Mouse (Mus musculus): ENCODE results near the gene Ociad1. TPM values are rescaled to one million over a fixed set of nuclear protein-coding genes. Genes with fewer than 3 reads are reported as not detected.

Ociad1 gene
- polyA plus RNA-seq, 1 experiment from 2014 or later, result 219 TPM

- WGBS, result 89% methylated on average over 22 of the region's 22 CpGs
- Histone ChIP-seq H3K9ac (replicated peaks) (no peak overlapping the region), H3K4me2 (replicated peaks) (no peak overlapping the region), H3K36me3 (no peaks in the 10 kb centered on the region), H3K4me1 (peaks cover 26% of the 10 kb centered on the region), H3K9me3 (no peaks in the 10 kb centered on the region), H3K4me3 (no peak overlapping the region), H3K27ac (replicated peaks) (no peak overlapping the region), H3K27me3 (peaks cover 16% of the 10 kb centered on the region; the same call in 1 of the 2 replicates)
- no peak for ATAC-seq (ENCODE audit: low FRiP score, low read depth)
Observed at GRCm38 (mm10) chr5:73342701-73343355, 50.2 kb downstream of the Ociad1 start.

DNA sequence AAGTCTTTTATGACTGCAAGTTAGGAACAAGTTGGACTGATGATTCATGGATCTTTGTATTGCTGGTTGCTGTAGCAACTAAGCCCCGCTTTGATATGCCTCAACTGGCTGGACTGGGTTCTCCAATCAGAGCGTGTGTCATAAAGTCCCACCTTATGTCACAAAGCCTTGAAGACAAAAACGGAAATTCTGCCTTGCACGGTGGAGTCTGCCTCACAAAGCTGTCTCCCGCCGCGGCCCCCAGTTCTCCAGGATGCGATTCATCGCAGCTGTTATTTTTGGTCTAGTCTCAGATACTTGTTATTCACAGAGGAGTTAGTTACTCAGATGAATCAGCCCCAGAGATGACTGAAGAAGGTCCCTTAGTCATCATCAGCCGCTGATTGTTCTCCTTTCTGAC is 51.7 kb downstream of the Ociad1 start:
- Histone ChIP-seq H3K4me1 (peaks cover 18% of the 10 kb centered on the region; the same call in 1 of the 2 replicates), H3K27ac (replicated peaks) (0 out of 2 replicates have a peak overlapping the region, but pooled peaks have one; percentile 17), H3K4me3 (no peak overlapping the region)

GRCm38 (mm10) chr5:73345254-73345653 is 52.7 kb downstream of the Ociad1 start:
- Histone ChIP-seq H3K4me1 (peaks cover 18% of the 10 kb centered on the region; the same call in 1 of the 2 replicates), H3K4me2 (replicated peaks) (no peak overlapping the region), H3K9me3 (no peaks in the 10 kb centered on the region), H3K36me3 (no peaks in the 10 kb centered on the region), H3K27me3 (peaks cover 8% of the 10 kb centered on the region; the same call in 1 of the 2 replicates), H3K27ac (replicated peaks) (no peak overlapping the region), H3K4me3 (no peak overlapping the region), H3K9ac (replicated peaks) (no peak overlapping the region)
- 88% methylated on average over 4 of the region's 4 CpGs for WGBS
- no peak for ATAC-seq (ENCODE audit: low FRiP score, low read depth)

More for the DNA sequence above, 51.7 kb downstream of the Ociad1 start:
- ATAC-seq (ENCODE audit: low FRiP score, low read depth), result peak; percentile 69
- no peaks in the 10 kb centered on the region for H3K36me3 ChIP-seq
- no peak overlapping the region for H3K9ac ChIP-seq (replicated peaks)
- H3K4me2 ChIP-seq (replicated peaks), result peak overlapping the region; percentile 18; the same call in 1 of the 2 replicates
- no peaks in the 10 kb centered on the region for H3K9me3 ChIP-seq
- H3K27me3 ChIP-seq, result peaks cover 16% of the 10 kb centered on the region; the same call in 1 of the 2 replicates
- whole genome bisulfite sequencing, result 30% methylated on average over 10 of the region's 10 CpGs

GRCm38 (mm10) chr5:73349514-73349913 is 56.9 kb downstream of the Ociad1 start:
- Histone ChIP-seq H3K36me3 (no peaks in the 10 kb centered on the region), H3K4me2 (replicated peaks) (no peak overlapping the region), H3K9me3 (no peaks in the 10 kb centered on the region), H3K9ac (replicated peaks) (no peak overlapping the region), H3K4me1 (peaks cover 11% of the 10 kb centered on the region), H3K27me3 (0 out of 2 replicates have a peak, but pooled peaks cover 2% of the 10 kb centered on the region), H3K4me3 (no peak overlapping the region), H3K27ac (replicated peaks) (no peak overlapping the region)
- WGBS, result 47% methylated on average over 5 of the region's 5 CpGs
- no peak for ATAC-seq (ENCODE audit: low FRiP score, low read depth)

GRCm38 (mm10) chr5:73351796-73352195 is 59.2 kb downstream of the Ociad1 start:
- Histone ChIP-seq H3K9me3 (no peaks in the 10 kb centered on the region), H3K36me3 (no peaks in the 10 kb centered on the region), H3K9ac (replicated peaks) (no peak overlapping the region), H3K27ac (replicated peaks) (no peak overlapping the region), H3K27me3 (0 out of 2 replicates have a peak, but pooled peaks cover 2% of the 10 kb centered on the region), H3K4me3 (no peak overlapping the region), H3K4me1 (peaks cover 8% of the 10 kb centered on the region), H3K4me2 (replicated peaks) (no peak overlapping the region)
- WGBS, result 95% methylated on average over 1 of the region's 1 CpGs
- ATAC-seq (ENCODE audit: low FRiP score, low read depth), result no peak

- H3K36me3 ChIP-seq, result no peaks in the 10 kb centered on the region
- H3K27ac ChIP-seq (replicated peaks), result no peak overlapping the region
- no peak overlapping the region for H3K4me3 ChIP-seq
- no peak for ATAC-seq (ENCODE audit: low FRiP score, low read depth)
- no peaks in the 10 kb centered on the region for H3K27me3 ChIP-seq
- no peak overlapping the region for H3K4me2 ChIP-seq (replicated peaks)
- no peak overlapping the region for H3K9ac ChIP-seq (replicated peaks)
- H3K9me3 ChIP-seq, result no peaks in the 10 kb centered on the region
- H3K4me1 ChIP-seq, result peaks cover 8% of the 10 kb centered on the region
- WGBS, result 66% methylated on average over 7 of the region's 7 CpGs
Observed at GRCm38 (mm10) chr5:73353519-73353918, 60.9 kb downstream of the Ociad1 start.

GRCm38 (mm10) chr5:73353978-73354377 is 61.4 kb downstream of the Ociad1 start:
- Histone ChIP-seq H3K4me3 (no peak overlapping the region), H3K9me3 (no peaks in the 10 kb centered on the region), H3K4me2 (replicated peaks) (no peak overlapping the region), H3K4me1 (peaks cover 8% of the 10 kb centered on the region), H3K9ac (replicated peaks) (no peak overlapping the region), H3K27ac (replicated peaks) (0 out of 2 replicates have a peak overlapping the region, but pooled peaks have one; percentile 46), H3K36me3 (no peaks in the 10 kb centered on the region), H3K27me3 (no peaks in the 10 kb centered on the region)
- no peak for ATAC-seq (ENCODE audit: low FRiP score, low read depth)
- WGBS, result 57% methylated on average over 3 of the region's 3 CpGs

- Histone ChIP-seq H3K36me3 (no peaks in the 10 kb centered on the region), H3K27me3 (0 out of 2 replicates have a peak, but pooled peaks cover 5% of the 10 kb centered on the region), H3K9ac (replicated peaks) (no peak overlapping the region), H3K27ac (replicated peaks) (no peak overlapping the region), H3K4me3 (no peak overlapping the region), H3K9me3 (no peaks in the 10 kb centered on the region), H3K4me2 (replicated peaks) (no peak overlapping the region), H3K4me1 (peaks cover 8% of the 10 kb centered on the region)
- WGBS, result 83% methylated on average over 5 of the region's 5 CpGs
- no peak for ATAC-seq (ENCODE audit: low FRiP score, low read depth)
Observed at GRCm38 (mm10) chr5:73355393-73355792, 62.8 kb downstream of the Ociad1 start.

DNA sequence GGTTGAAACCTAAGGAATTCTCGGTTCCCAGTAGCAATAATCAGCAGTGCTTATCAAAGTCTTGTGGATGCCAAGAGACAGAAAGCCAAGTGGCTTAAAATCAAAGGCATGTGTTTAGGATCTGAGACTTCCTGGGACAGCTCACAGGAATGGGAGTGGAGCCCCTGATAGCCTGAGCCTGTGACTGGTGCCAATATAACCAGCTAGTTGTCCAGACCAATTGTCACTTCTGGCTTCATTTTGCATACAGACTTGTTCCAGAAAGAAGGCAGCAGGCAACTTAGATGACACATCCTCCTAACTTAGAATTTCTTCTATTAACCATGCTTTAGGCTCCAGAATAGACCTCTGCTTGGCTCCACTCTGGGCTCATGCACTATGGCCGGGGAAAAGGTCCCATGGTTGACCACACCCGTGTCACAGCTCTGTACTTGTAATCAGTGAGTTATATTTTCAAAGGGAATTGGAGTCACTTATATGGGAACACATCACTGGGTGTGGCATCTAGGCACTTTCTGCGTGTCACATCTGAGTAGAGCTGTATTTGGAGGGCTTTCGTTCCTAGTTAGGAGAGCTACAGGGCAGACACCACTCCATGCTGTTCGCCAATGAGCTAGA is 66.7 kb downstream of the Ociad1 start:
- Histone ChIP-seq H3K4me3 (no peak overlapping the region), H3K4me2 (replicated peaks) (no peak overlapping the region), H3K27me3 (0 out of 2 replicates have a peak, but pooled peaks cover 5% of the 10 kb centered on the region), H3K9me3 (no peaks in the 10 kb centered on the region), H3K9ac (replicated peaks) (no peak overlapping the region), H3K36me3 (no peaks in the 10 kb centered on the region), H3K4me1 (peaks cover 4% of the 10 kb centered on the region), H3K27ac (replicated peaks) (no peak overlapping the region)
- ATAC-seq (ENCODE audit: low FRiP score, low read depth), result no peak
- WGBS, result 84% methylated on average over 6 of the region's 6 CpGs

DNA sequence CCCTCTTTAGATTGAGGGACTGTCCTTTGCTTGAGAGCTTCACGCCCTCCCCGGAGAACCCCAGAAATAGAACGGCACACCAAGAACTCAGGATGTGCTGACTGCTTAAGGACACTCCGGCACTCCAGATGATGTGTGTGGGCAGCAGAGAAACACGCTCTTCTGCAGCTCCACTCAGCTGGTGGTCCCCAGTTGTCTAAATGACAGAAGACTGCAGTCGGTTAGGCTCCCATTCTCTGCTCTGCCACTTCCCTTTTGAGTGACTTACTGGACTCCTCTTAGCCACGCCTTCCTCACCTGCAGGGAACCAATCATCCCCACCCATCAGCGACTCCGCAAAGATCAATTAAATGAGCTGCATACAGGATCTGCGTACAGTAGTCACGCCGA is 67.2 kb downstream of the Ociad1 start:
- no peaks in the 10 kb centered on the region; the same call in 1 of the 2 replicates for H3K4me1 ChIP-seq
- ATAC-seq (ENCODE audit: low FRiP score, low read depth), result no peak
- H3K4me2 ChIP-seq (replicated peaks), result peak overlapping the region; percentile 25; the same call in 1 of the 2 replicates
- no peak overlapping the region for H3K9ac ChIP-seq (replicated peaks)
- no peaks in the 10 kb centered on the region for H3K9me3 ChIP-seq
- H3K27me3 ChIP-seq, result 0 out of 2 replicates have a peak, but pooled peaks cover 5% of the 10 kb centered on the region
- H3K4me3 ChIP-seq, result no peak overlapping the region
- no peaks in the 10 kb centered on the region for H3K36me3 ChIP-seq
- no peak overlapping the region for H3K27ac ChIP-seq (replicated peaks)
- 39% methylated on average over 12 of the region's 12 CpGs for WGBS

- Histone ChIP-seq H3K36me3 (no peaks in the 10 kb centered on the region), H3K9me3 (no peaks in the 10 kb centered on the region), H3K27ac (replicated peaks) (no peak overlapping the region), H3K27me3 (0 out of 2 replicates have a peak, but pooled peaks cover 5% of the 10 kb centered on the region), H3K9ac (replicated peaks) (no peak overlapping the region), H3K4me1 (no peaks in the 10 kb centered on the region; the same call in 1 of the 2 replicates), H3K4me3 (no peak overlapping the region), H3K4me2 (replicated peaks) (peak overlapping the region; percentile 25; the same call in 1 of the 2 replicates)
- 31% methylated on average over 12 of the region's 12 CpGs for WGBS
- ATAC-seq (ENCODE audit: low FRiP score, low read depth), result no peak
Observed at GRCm38 (mm10) chr5:73360240-73360639, 67.7 kb downstream of the Ociad1 start.

DNA sequence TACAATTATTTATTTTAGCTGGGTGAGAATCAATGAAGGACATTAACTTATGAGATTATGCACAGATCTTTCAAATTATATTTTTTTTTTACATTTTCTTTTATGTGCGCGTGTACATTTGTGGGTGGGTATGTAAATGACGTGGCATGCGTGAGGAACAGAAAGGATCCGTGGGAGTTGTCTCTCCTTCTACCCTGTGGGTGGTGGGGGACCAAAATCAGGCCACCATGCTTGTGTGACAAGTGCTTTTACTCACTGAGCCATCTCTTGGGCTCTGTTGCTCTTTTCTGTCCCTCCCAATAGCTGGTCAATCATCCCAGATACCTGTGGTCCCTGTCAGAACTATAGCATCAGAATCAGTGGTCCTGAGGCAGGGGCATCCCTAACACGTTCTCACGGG is 69.8 kb downstream of the Ociad1 start:
- Histone ChIP-seq H3K4me1 (no peaks in the 10 kb centered on the region; the same call in 1 of the 2 replicates), H3K36me3 (no peaks in the 10 kb centered on the region), H3K9me3 (no peaks in the 10 kb centered on the region), H3K4me2 (replicated peaks) (no peak overlapping the region), H3K27ac (replicated peaks) (no peak overlapping the region), H3K4me3 (no peak overlapping the region), H3K27me3 (0 out of 2 replicates have a peak, but pooled peaks cover 5% of the 10 kb centered on the region), H3K9ac (replicated peaks) (no peak overlapping the region)
- ATAC-seq (ENCODE audit: low FRiP score, low read depth), result no peak
- WGBS, result 85% methylated on average over 7 of the region's 7 CpGs

Measured in midbrain, embryonic 12.5 days (tissue).